Mouse (Mus musculus) midbrain, embryonic 12.5 days (tissue): ENCODE results near the gene Gm12216. TPM values are rescaled to one million over a fixed set of nuclear protein-coding genes. Genes with fewer than 3 reads are reported as not detected.

Source experiments
- ATAC-seq: fragments of 200-750 bp; cut with Nextera tagmentation; 2 replicates; pipeline ENCODE4 v1.8.0; 2017; ENCODE audit warnings: low read depth, moderate TSS enrichment, moderate library complexity; ENCODE audit not compliant: low FRiP score
- H3K27ac ChIP-seq: fragments of 300-500 bp; sonication (generic); replicated peaks from 2 replicates; pipeline ENCODE4 v1.5.1; 2016; ENCODE audit warnings: mild to moderate bottlenecking
- H3K27me3 ChIP-seq: fragments of 300-500 bp; sonication (generic); 2 replicates; pipeline ENCODE4 v1.6.1; 2016; ENCODE audit warnings: mild to moderate bottlenecking
- H3K36me3 ChIP-seq: fragments of 300-500 bp; sonication (generic); 2 replicates; pipeline ENCODE4 v1.6.1; 2016
- H3K4me1 ChIP-seq: fragments of 300-500 bp; sonication (generic); 2 replicates; pipeline ENCODE4 v1.6.1; 2016
- H3K4me2 ChIP-seq: fragments of 300-500 bp; sonication (generic); replicated peaks from 2 replicates; pipeline ENCODE4 v1.6.1; 2016; ENCODE audit warnings: mild to moderate bottlenecking, moderate library complexity
- H3K4me3 ChIP-seq: fragments of 300-500 bp; sonication (generic); 2 replicates; pipeline ENCODE4 v1.5.1; 2016; ENCODE audit warnings: mild to moderate bottlenecking
- H3K9ac ChIP-seq: fragments of 300-500 bp; sonication (generic); replicated peaks from 2 replicates; pipeline ENCODE4 v1.6.1; 2016; ENCODE audit warnings: mild to moderate bottlenecking, moderate library complexity
- H3K9me3 ChIP-seq: fragments of 300-500 bp; sonication (generic); 2 replicates; pipeline ENCODE4 v1.6.1; 2016; ENCODE audit warnings: mild to moderate bottlenecking
- WGBS: fragments of 180-500 bp; shearing (Covaris S2); methylation state at CpG from one replicate; pipeline ENCODE4 v1.1.7; 2016; 5-methylcytosine and 5-hydroxymethylcytosine counted together
- polyA plus RNA-seq: library from polyadenylated mRNA; unstranded; fragments of >200 nt; fragmentation: Nextera tagmentation; extraction: Ambion mirVana; gene quantifications from 2 replicates; pipeline ENCODE4 v1.2.1, GENCODE M21; 2016

Gene Gm12216
- polyA plus RNA-seq, 1 experiment from 2014 or later = 0.82 TPM

- 91% methylated on average over 10 of the region's 10 CpGs for WGBS
- no peaks in the 10 kb centered on the region for H3K9me3 ChIP-seq
- H3K4me2 ChIP-seq = no peak overlapping the region
- H3K36me3 ChIP-seq = no peaks in the 10 kb centered on the region
- no peak overlapping the region for H3K27ac ChIP-seq
- no peak for ATAC-seq
- H3K9ac ChIP-seq = no peak overlapping the region
- H3K4me1 ChIP-seq = no peaks in the 10 kb centered on the region
- H3K27me3 ChIP-seq = no peaks in the 10 kb centered on the region
- H3K4me3 ChIP-seq = no peak overlapping the region
Observed at GRCm38 (mm10) chr11:53798041-53798711, 60.9 kb downstream of the Gm12216 start.

GRCm38 (mm10) chr11:53797386-53797920 lies 61.6 kb downstream of the Gm12216 start:
- H3K9ac ChIP-seq = no peak overlapping the region
- no peak overlapping the region for H3K4me3 ChIP-seq
- 29% methylated on average over 6 of the region's 6 CpGs for WGBS
- no peaks in the 10 kb centered on the region for H3K36me3 ChIP-seq
- ATAC-seq = no peak
- no peaks in the 10 kb centered on the region for H3K4me1 ChIP-seq
- H3K9me3 ChIP-seq = no peaks in the 10 kb centered on the region
- H3K27ac ChIP-seq = no peak overlapping the region
- no peak overlapping the region for H3K4me2 ChIP-seq
- H3K27me3 ChIP-seq = no peaks in the 10 kb centered on the region

- Histone ChIP-seq H3K4me1 (no peaks in the 10 kb centered on the region), H3K27ac (no peak overlapping the region), H3K4me3 (no peak overlapping the region), H3K9me3 (no peaks in the 10 kb centered on the region), H3K9ac (no peak overlapping the region), H3K27me3 (no peaks in the 10 kb centered on the region), H3K4me2 (no peak overlapping the region), H3K36me3 (no peaks in the 10 kb centered on the region)
- 68% methylated on average over 12 of the region's 12 CpGs for whole genome bisulfite sequencing
- ATAC-seq = no peak
Observed at GRCm38 (mm10) chr11:53796409-53797151, 62.5 kb downstream of the Gm12216 start.

- Histone ChIP-seq H3K9ac (no peak overlapping the region), H3K27ac (no peak overlapping the region), H3K4me3 (no peak overlapping the region), H3K4me2 (no peak overlapping the region), H3K36me3 (no peaks in the 10 kb centered on the region), H3K9me3 (no peaks in the 10 kb centered on the region), H3K27me3 (no peaks in the 10 kb centered on the region), H3K4me1 (no peaks in the 10 kb centered on the region)
- WGBS = 81% methylated on average over 8 of the region's 8 CpGs
- no peak for ATAC-seq
Observed at GRCm38 (mm10) chr11:53795813-53796212, 63.2 kb downstream of the Gm12216 start.

GRCm38 (mm10) chr11:53794671-53795557 lies 64.1 kb downstream of the Gm12216 start:
- H3K9ac ChIP-seq = no peak overlapping the region
- 75% methylated on average over 25 of the region's 25 CpGs for WGBS
- no peak overlapping the region for H3K27ac ChIP-seq

GRCm38 (mm10) chr11:53794015-53794414 lies 65.0 kb downstream of the Gm12216 start:
- Histone ChIP-seq H3K27me3 (no peaks in the 10 kb centered on the region), H3K9ac (no peak overlapping the region), H3K9me3 (no peaks in the 10 kb centered on the region), H3K4me3 (no peak overlapping the region), H3K36me3 (no peaks in the 10 kb centered on the region), H3K27ac (no peak overlapping the region), H3K4me1 (no peaks in the 10 kb centered on the region), H3K4me2 (no peak overlapping the region)
- no peak for ATAC-seq
- 79% methylated on average over 3 of the region's 3 CpGs for WGBS

More at GRCm38 (mm10) chr11:53794671-53795557, 64.1 kb downstream of the Gm12216 start:
- no peaks in the 10 kb centered on the region for H3K9me3 ChIP-seq
- H3K4me1 ChIP-seq = no peaks in the 10 kb centered on the region
- no peak overlapping the region for H3K4me2 ChIP-seq
- ATAC-seq = no peak
- H3K4me3 ChIP-seq = no peak overlapping the region
- no peaks in the 10 kb centered on the region for H3K27me3 ChIP-seq
- no peaks in the 10 kb centered on the region for H3K36me3 ChIP-seq

GRCm38 (mm10) chr11:53792986-53793385 lies 66.1 kb downstream of the Gm12216 start:
- no peak overlapping the region for H3K9ac ChIP-seq
- no peaks in the 10 kb centered on the region for H3K27me3 ChIP-seq
- H3K4me2 ChIP-seq = no peak overlapping the region
- no peaks in the 10 kb centered on the region for H3K36me3 ChIP-seq
- H3K4me3 ChIP-seq = no peak overlapping the region
- H3K4me1 ChIP-seq = no peaks in the 10 kb centered on the region
- WGBS = 74% methylated on average over 3 of the region's 3 CpGs
- H3K27ac ChIP-seq = no peak overlapping the region
- no peaks in the 10 kb centered on the region for H3K9me3 ChIP-seq
- no peak for ATAC-seq

GRCm38 (mm10) chr11:53789277-53789676 lies 69.8 kb downstream of the Gm12216 start:
- no peak overlapping the region for H3K27ac ChIP-seq
- H3K4me3 ChIP-seq = no peak overlapping the region
- H3K4me2 ChIP-seq = no peak overlapping the region
- H3K27me3 ChIP-seq = peaks cover 4% of the 10 kb centered on the region; the same call in 1 of the 2 replicates
- no peaks in the 10 kb centered on the region for H3K4me1 ChIP-seq
- no peak overlapping the region for H3K9ac ChIP-seq
- 72% methylated on average over 3 of the region's 3 CpGs for whole genome bisulfite sequencing
- no peaks in the 10 kb centered on the region for H3K9me3 ChIP-seq
- ATAC-seq = no peak
- no peaks in the 10 kb centered on the region for H3K36me3 ChIP-seq

GRCm38 (mm10) chr11:53788196-53788595 lies 70.9 kb downstream of the Gm12216 start:
- WGBS = 66% methylated on average over 8 of the region's 8 CpGs
- no peaks in the 10 kb centered on the region for H3K36me3 ChIP-seq
- ATAC-seq = no peak
- H3K9me3 ChIP-seq = no peaks in the 10 kb centered on the region
- no peaks in the 10 kb centered on the region for H3K4me1 ChIP-seq
- H3K4me3 ChIP-seq = no peak overlapping the region
- H3K9ac ChIP-seq = no peak overlapping the region
- no peak overlapping the region for H3K4me2 ChIP-seq
- H3K27me3 ChIP-seq = peaks cover 4% of the 10 kb centered on the region; the same call in 1 of the 2 replicates
- H3K27ac ChIP-seq = no peak overlapping the region

- Histone ChIP-seq H3K9me3 (no peaks in the 10 kb centered on the region), H3K4me3 (no peak overlapping the region), H3K27me3 (peaks cover 4% of the 10 kb centered on the region; the same call in 1 of the 2 replicates), H3K9ac (no peak overlapping the region), H3K4me2 (no peak overlapping the region), H3K27ac (no peak overlapping the region), H3K4me1 (no peaks in the 10 kb centered on the region), H3K36me3 (no peaks in the 10 kb centered on the region)
- 83% methylated on average over 13 of the region's 13 CpGs for WGBS
- no peak for ATAC-seq
Observed at GRCm38 (mm10) chr11:53786058-53787031, 72.7 kb downstream of the Gm12216 start.
